Mouse (Mus musculus) lung, embryonic 14.5 days (tissue): ENCODE data around the gene Slc3a2. TPM values are rescaled to one million over a fixed set of nuclear protein-coding genes. Genes with fewer than 3 reads are reported as not detected.
"Not testable (repeated sequence)": the region's sequence is repeated elsewhere in the genome, so short reads cannot be mapped to it uniquely, and the experiment has no call there.

Experiments used
- ATAC-seq: fragments of 200-750 bp; cut with Nextera tagmentation; 2 replicates; pipeline ENCODE4 v1.8.0; 2017; ENCODE audit warnings: mild to moderate bottlenecking, moderate TSS enrichment, moderate library complexity; ENCODE audit not compliant: insufficient read depth
- DNase-seq: peaks from one replicate; pipeline ENCODE4 v3.0.0-alpha.2; 2015
- H3K27ac ChIP-seq: fragments of 300-500 bp; sonication (generic); 2 replicates; pipeline ENCODE4 v1.5.1; 2014; ENCODE audit warnings: low read depth, mild to moderate bottlenecking, moderate library complexity
- H3K27me3 ChIP-seq: fragments of 300-500 bp; sonication (generic); 2 replicates; pipeline ENCODE4 v1.6.1; 2014; ENCODE audit warnings: low read length, control low read depth; ENCODE audit not compliant: insufficient read depth
- H3K36me3 ChIP-seq: fragments of 300-500 bp; sonication (generic); 2 replicates; pipeline ENCODE4 v1.6.1; 2014; ENCODE audit warnings: control low read depth; ENCODE audit not compliant: insufficient read depth
- H3K4me1 ChIP-seq: fragments of 300-500 bp; sonication (generic); 2 replicates; pipeline ENCODE4 v1.6.1; 2014; ENCODE audit warnings: antibody characterized with exemption, control low read depth; ENCODE audit not compliant: insufficient read depth
- H3K4me2 ChIP-seq: fragments of 300-500 bp; sonication (generic); 2 replicates; pipeline ENCODE4 v1.6.1; 2014; ENCODE audit warnings: mild to moderate bottlenecking
- H3K4me3 ChIP-seq: fragments of 300-500 bp; sonication (generic); 2 replicates; pipeline ENCODE4 v1.5.1; 2014; ENCODE audit warnings: low read depth, low read length
- H3K9ac ChIP-seq: fragments of 300-500 bp; sonication (generic); 2 replicates; pipeline ENCODE4 v1.6.1; 2014
- H3K9me3 ChIP-seq: fragments of 300-500 bp; sonication (generic); 2 replicates; pipeline ENCODE4 v1.6.1; 2016; ENCODE audit warnings: low read depth, low read length, control low read depth
- CTCF ChIP-seq: IDR thresholded peaks from 2 replicates; pipeline ENCODE4 v1.5.1; 2016; ENCODE audit warnings: antibody characterized with exemption, low read depth
- WGBS: fragments of 180-500 bp; shearing (Covaris S2); extraction: QIAGEN DNeasy Blood & Tissue Kit; methylation state at CpG from one replicate; pipeline ENCODE4 v1.1.7; 2014; 5-methylcytosine and 5-hydroxymethylcytosine counted together
- polyA plus RNA-seq: library from polyadenylated mRNA; unstranded; fragments of >200 nt; fragmentation: Nextera tagmentation; extraction: Ambion mirVana; gene quantifications from 2 replicates; pipeline ENCODE4 v1.2.1, GENCODE M21; 2014

The Slc3a2 gene
- polyA plus RNA-seq, 1 experiment from 2014 or later: 89.1 TPM

- ATAC-seq (peak; percentile 97), DNase-seq (peak; percentile 99)
- H3K9me3 ChIP-seq: no peaks in the 10 kb centered on the region
- peaks cover 69% of the 10 kb centered on the region for H3K36me3 ChIP-seq
- H3K4me2 ChIP-seq: peak within 1 kb of the TSS; percentile 77
- WGBS: under 1% methylated on average over 36 of the region's 36 CpGs
- H3K27ac ChIP-seq: peak within 1 kb of the TSS; percentile 97
- peaks cover 4% of the 10 kb centered on the region; the same call in 1 of the 2 replicates for H3K4me1 ChIP-seq
- TF ChIP-seq CTCF: peak; percentile 25; the same call in 1 of the 2 replicates
- no peaks in the 10 kb centered on the region for H3K27me3 ChIP-seq
- H3K9ac ChIP-seq: peak within 1 kb of the TSS; percentile 95
- H3K4me3 ChIP-seq: peak within 1 kb of the TSS; percentile 97
These were observed 18.2 kb upstream of the Slc3a2 start, which contains the start of gene Stx5a for GRCm38 (mm10) chr19:8741243-8741869. Gene Stx5a (plus strand): TSS chr19:8741413.

GRCm38 (mm10) chr19:8740603-8741002, 17.4 kb upstream of the Slc3a2 start, which contains the start of gene 1700092M07Rik:
Gene 1700092M07Rik (plus strand): TSS chr19:8740718.
- peak within 1 kb of the TSS; percentile 95 for H3K9ac ChIP-seq
- peaks cover 61% of the 10 kb centered on the region for H3K36me3 ChIP-seq
- H3K27ac ChIP-seq: peak within 1 kb of the TSS; percentile 97
- H3K4me3 ChIP-seq: peak within 1 kb of the TSS; percentile 97
- H3K9me3 ChIP-seq: no peaks in the 10 kb centered on the region
- DNase-seq (no peak), ATAC-seq (no peak)
- no peaks in the 10 kb centered on the region for H3K27me3 ChIP-seq
- WGBS: 66% methylated on average over 14 of the region's 14 CpGs
- H3K4me1 ChIP-seq: peaks cover 4% of the 10 kb centered on the region; the same call in 1 of the 2 replicates
- no peak for TF ChIP-seq CTCF
- H3K4me2 ChIP-seq: peak within 1 kb of the TSS; percentile 77

GRCm38 (mm10) chr19:8739646-8740045, 16.5 kb upstream of the Slc3a2 start:
- no peak for TF ChIP-seq CTCF
- Histone ChIP-seq H3K9ac (no peak overlapping the region), H3K36me3 (peaks cover 52% of the 10 kb centered on the region), H3K27ac (no peak overlapping the region), H3K4me1 (peaks cover 4% of the 10 kb centered on the region; the same call in 1 of the 2 replicates), H3K27me3 (no peaks in the 10 kb centered on the region), H3K9me3 (no peaks in the 10 kb centered on the region), H3K4me3 (no peak overlapping the region), H3K4me2 (no peak overlapping the region)
- WGBS: 89% methylated on average over 6 of the region's 6 CpGs
- no peak for DNase-seq
- ATAC-seq: no peak

- H3K4me1 ChIP-seq: peaks cover 4% of the 10 kb centered on the region; the same call in 1 of the 2 replicates
- no peaks in the 10 kb centered on the region for H3K27me3 ChIP-seq
- no peak overlapping the region for H3K4me2 ChIP-seq
- no peak for ATAC-seq
- no peak overlapping the region for H3K9ac ChIP-seq
- TF ChIP-seq CTCF: no peak
- no peak overlapping the region for H3K4me3 ChIP-seq
- peaks cover 44% of the 10 kb centered on the region for H3K36me3 ChIP-seq
- no peak overlapping the region for H3K27ac ChIP-seq
- DNase-seq: no peak
- 88% methylated on average over 7 of the region's 7 CpGs for WGBS
- H3K9me3 ChIP-seq: no peaks in the 10 kb centered on the region
These were observed 15.7 kb upstream of the Slc3a2 start for GRCm38 (mm10) chr19:8738911-8739310.

GRCm38 (mm10) chr19:8736160-8736467, 12.9 kb upstream of the Slc3a2 start:
- peaks cover 31% of the 10 kb centered on the region for H3K36me3 ChIP-seq
- H3K9me3 ChIP-seq: no peaks in the 10 kb centered on the region
- peak overlapping the region; percentile 39; the same call in 1 of the 2 replicates for H3K27ac ChIP-seq
- H3K9ac ChIP-seq: peak overlapping the region; percentile 78
- H3K4me2 ChIP-seq: peak overlapping the region; percentile 61
- TF ChIP-seq CTCF: no peak
- DNase-seq: no peak
- no peaks in the 10 kb centered on the region for H3K4me1 ChIP-seq
- ATAC-seq: peak; percentile 25; the same call in 1 of the 2 replicates
- WGBS: 2% methylated on average over 11 of the region's 11 CpGs
- H3K27me3 ChIP-seq: no peaks in the 10 kb centered on the region
- H3K4me3 ChIP-seq: peak overlapping the region; percentile 77

- peak; percentile 95 for ATAC-seq
- peak within 1 kb of the TSS; percentile 61 for H3K4me2 ChIP-seq
- H3K36me3 ChIP-seq: peaks cover 31% of the 10 kb centered on the region
These were observed 12.4 kb upstream of the Slc3a2 start, which contains the start of gene Wdr74 for GRCm38 (mm10) chr19:8735389-8736159. Gene Wdr74 (plus strand): TSS chr19:8735827.

GRCm38 (mm10) chr19:8734334-8734733, 11.2 kb upstream of the Slc3a2 start:
- Histone ChIP-seq H3K4me1 (no peaks in the 10 kb centered on the region), H3K9me3 (no peaks in the 10 kb centered on the region), H3K27ac (no peak overlapping the region), H3K4me3 (no peak overlapping the region), H3K36me3 (peaks cover 19% of the 10 kb centered on the region), H3K4me2 (no peak overlapping the region), H3K9ac (no peak overlapping the region), H3K27me3 (no peaks in the 10 kb centered on the region)
- no peak for TF ChIP-seq CTCF
- ATAC-seq: no peak
- DNase-seq: no peak
- WGBS: 54% methylated on average over 3 of the region's 3 CpGs

More at GRCm38 (mm10) chr19:8735389-8736159, 12.4 kb upstream of the Slc3a2 start, which contains the start of gene Wdr74:
- Histone ChIP-seq H3K9me3 (no peaks in the 10 kb centered on the region), H3K27ac (peak within 1 kb of the TSS; percentile 39), H3K9ac (peak within 1 kb of the TSS; percentile 78), H3K27me3 (no peaks in the 10 kb centered on the region), H3K4me1 (no peaks in the 10 kb centered on the region), H3K4me3 (peak within 1 kb of the TSS; percentile 77)
- WGBS: under 1% methylated on average over 32 of the region's 32 CpGs
- DNase-seq: peak; percentile 98
- TF ChIP-seq CTCF: no peak

- not testable (repeated sequence) for H3K4me2 ChIP-seq, H3K4me3 ChIP-seq, DNase-seq, H3K4me1 ChIP-seq, H3K9me3 ChIP-seq, H3K9ac ChIP-seq, ATAC-seq, H3K27me3 ChIP-seq, H3K27ac ChIP-seq
- 28% methylated on average over 3 of the region's 3 CpGs for WGBS
- peaks cover 32% of the 10 kb centered on the region for H3K36me3 ChIP-seq
These were observed 5.3 kb upstream of the Slc3a2 start for GRCm38 (mm10) chr19:8728335-8729099.
